Mouse (Mus musculus): ENCODE data around the gene Saa3. TPM values are rescaled to one million over a fixed set of nuclear protein-coding genes. Genes with fewer than 3 reads are reported as not detected.
"Not testable (repeated sequence)": the region's sequence is repeated elsewhere in the genome, so short reads cannot be mapped to it uniquely, and the experiment has no call there.

Saa3 gene
- total RNA-seq, 1 experiment from 2014 or later, result not detected

- ATAC-seq (ENCODE audit: extremely low read depth, insufficient number of reproducible peaks, low FRiP score, poor library complexity, severe bottlenecking), result no peak
Observed at GRCm38 (mm10) chr7:46718591-46719270, 3.2 kb upstream of the Saa3 start.

- ATAC-seq (ENCODE audit: extremely low read depth, insufficient number of reproducible peaks, low FRiP score, poor library complexity, severe bottlenecking), result no peak
Observed at GRCm38 (mm10) chr7:46716897-46717296, 1.4 kb upstream of the Saa3 start.

GRCm38 (mm10) chr7:46714518-46714917 is 982 bp downstream of the Saa3 start:
- peak; percentile 40 for ATAC-seq (ENCODE audit: extremely low read depth, insufficient number of reproducible peaks, low FRiP score, poor library complexity, severe bottlenecking)

- peak; percentile 57 for ATAC-seq (ENCODE audit: extremely low read depth, insufficient number of reproducible peaks, low FRiP score, poor library complexity, severe bottlenecking)
Observed at GRCm38 (mm10) chr7:46712250-46712649, 3.2 kb downstream of the Saa3 start.

GRCm38 (mm10) chr7:46710390-46710844 is 5.1 kb downstream of the Saa3 start, which contains the start of gene Saal1:
TSS of gene Saal1 (minus strand) at chr7:46710680.
- peak; percentile 85 for ATAC-seq (ENCODE audit: extremely low read depth, insufficient number of reproducible peaks, low FRiP score, poor library complexity, severe bottlenecking)

- ATAC-seq (ENCODE audit: extremely low read depth, insufficient number of reproducible peaks, low FRiP score, poor library complexity, severe bottlenecking), result no peak
Observed at GRCm38 (mm10) chr7:46700521-46701025, 14.9 kb downstream of the Saa3 start.

GRCm38 (mm10) chr7:46696754-46697153 is 18.7 kb downstream of the Saa3 start:
- no peak for ATAC-seq (ENCODE audit: extremely low read depth, insufficient number of reproducible peaks, low FRiP score, poor library complexity, severe bottlenecking)

GRCm38 (mm10) chr7:46686827-46687226 is 28.7 kb downstream of the Saa3 start:
- ATAC-seq (ENCODE audit: extremely low read depth, insufficient number of reproducible peaks, low FRiP score, poor library complexity, severe bottlenecking), result no peak

- no peak for ATAC-seq (ENCODE audit: extremely low read depth, insufficient number of reproducible peaks, low FRiP score, poor library complexity, severe bottlenecking)
Observed at GRCm38 (mm10) chr7:46680732-46681131, 34.8 kb downstream of the Saa3 start.

- ATAC-seq (ENCODE audit: extremely low read depth, insufficient number of reproducible peaks, low FRiP score, poor library complexity, severe bottlenecking), result not testable (repeated sequence)
Observed at GRCm38 (mm10) chr7:46679044-46679443, 36.5 kb downstream of the Saa3 start.

- ATAC-seq (ENCODE audit: extremely low read depth, insufficient number of reproducible peaks, low FRiP score, poor library complexity, severe bottlenecking), result no peak
Observed at GRCm38 (mm10) chr7:46678417-46678816, 37.1 kb downstream of the Saa3 start.

- no peak for ATAC-seq (ENCODE audit: extremely low read depth, insufficient number of reproducible peaks, low FRiP score, poor library complexity, severe bottlenecking)
Observed at GRCm38 (mm10) chr7:46676808-46677360, 38.6 kb downstream of the Saa3 start.

GRCm38 (mm10) chr7:46675886-46676285 is 39.6 kb downstream of the Saa3 start:
- ATAC-seq (ENCODE audit: extremely low read depth, insufficient number of reproducible peaks, low FRiP score, poor library complexity, severe bottlenecking), result no peak

- no peak for ATAC-seq (ENCODE audit: extremely low read depth, insufficient number of reproducible peaks, low FRiP score, poor library complexity, severe bottlenecking)
Observed at GRCm38 (mm10) chr7:46675061-46675460, 40.4 kb downstream of the Saa3 start.

GRCm38 (mm10) chr7:46672160-46672672 is 43.3 kb downstream of the Saa3 start, which contains the start of gene Tph1:
TSS of gene Tph1 (minus strand) at chr7:46672537.
- no peak for ATAC-seq (ENCODE audit: extremely low read depth, insufficient number of reproducible peaks, low FRiP score, poor library complexity, severe bottlenecking)

GRCm38 (mm10) chr7:46667256-46667655 is 48.2 kb downstream of the Saa3 start:
- ATAC-seq (ENCODE audit: extremely low read depth, insufficient number of reproducible peaks, low FRiP score, poor library complexity, severe bottlenecking), result no peak

GRCm38 (mm10) chr7:46665236-46665635 is 50.3 kb downstream of the Saa3 start:
- ATAC-seq (ENCODE audit: extremely low read depth, insufficient number of reproducible peaks, low FRiP score, poor library complexity, severe bottlenecking), result no peak

Data from neutrophil, adult 5-6 weeks (primary cell).